Mouse (Mus musculus) liver, embryonic 13.5 days (tissue): Measurements from ENCODE around the gene Jhy. TPM values are rescaled to one million over a fixed set of nuclear protein-coding genes. Genes with fewer than 3 reads are reported as not detected.

Experiments used
- ATAC-seq: fragments of 200-750 bp; cut with Nextera tagmentation; 2 replicates; pipeline ENCODE4 v1.8.0; 2017; ENCODE audit warnings: low read depth, mild to moderate bottlenecking, moderate number of reproducible peaks, moderate library complexity
- DNase-seq: peaks from one replicate; pipeline ENCODE4 v3.0.0; 2022
- H3K27ac ChIP-seq: fragments of 300-500 bp; sonication (generic); 2 replicates; pipeline ENCODE4 v1.5.1; 2015; ENCODE audit warnings: moderate library complexity, mild to moderate bottlenecking, inconsistent platforms
- H3K27me3 ChIP-seq: fragments of 300-500 bp; sonication (generic); 2 replicates; pipeline ENCODE4 v1.6.1; 2015; ENCODE audit warnings: mild to moderate bottlenecking, inconsistent platforms
- H3K36me3 ChIP-seq: fragments of 300-500 bp; sonication (generic); 2 replicates; pipeline ENCODE4 v1.6.1; 2015; ENCODE audit warnings: mild to moderate bottlenecking, inconsistent platforms
- H3K4me1 ChIP-seq: fragments of 300-500 bp; sonication (generic); replicated peaks from 2 replicates; pipeline ENCODE4 v1.6.1; 2015; ENCODE audit warnings: inconsistent platforms
- H3K4me2 ChIP-seq: fragments of 300-500 bp; sonication (generic); 2 replicates; pipeline ENCODE4 v1.6.1; 2015; ENCODE audit warnings: inconsistent platforms, mild to moderate bottlenecking, moderate library complexity
- H3K4me3 ChIP-seq: fragments of 300-500 bp; sonication (generic); replicated peaks from 2 replicates; pipeline ENCODE4 v1.5.1; 2015; ENCODE audit warnings: mild to moderate bottlenecking, inconsistent platforms
- H3K9ac ChIP-seq: fragments of 300-500 bp; sonication (generic); 2 replicates; pipeline ENCODE4 v1.6.1; 2015; ENCODE audit warnings: mild to moderate bottlenecking, inconsistent platforms
- H3K9me3 ChIP-seq: fragments of 300-500 bp; sonication (generic); replicated peaks from 2 replicates; pipeline ENCODE4 v1.6.1; 2016; ENCODE audit warnings: inconsistent platforms
- WGBS: fragments of 180-500 bp; shearing (Covaris S2); methylation state at CpG from one replicate; pipeline ENCODE4 v1.1.7; 2015; ENCODE audit not compliant: insufficient replicate concordance; 5-methylcytosine and 5-hydroxymethylcytosine counted together
- polyA plus RNA-seq: library from polyadenylated mRNA; unstranded; fragments of >200 nt; fragmentation: Nextera tagmentation; extraction: Ambion mirVana; gene quantifications from 2 replicates; pipeline ENCODE4 v1.2.1, GENCODE M21; 2015

Jhy gene
- polyA plus RNA-seq, 1 experiment from 2014 or later = not detected

GRCm38 (mm10) chr9:40917871-40918613 is 45.9 kb downstream of the Jhy start:
- no peak overlapping the region for H3K9ac ChIP-seq
- WGBS = 50% methylated on average over 12 of the region's 12 CpGs
- H3K4me3 ChIP-seq = no peak overlapping the region
- DNase-seq (no peak), ATAC-seq (no peak)
- H3K4me2 ChIP-seq = no peak overlapping the region
- H3K27me3 ChIP-seq = no peaks in the 10 kb centered on the region
- no peak overlapping the region for H3K27ac ChIP-seq
- no peaks in the 10 kb centered on the region for H3K36me3 ChIP-seq
- H3K4me1 ChIP-seq = no peaks in the 10 kb centered on the region
- H3K9me3 ChIP-seq = no peaks in the 10 kb centered on the region

- ATAC-seq = no peak
- 60% methylated on average over 7 of the region's 7 CpGs for WGBS
- no peaks in the 10 kb centered on the region for H3K4me1 ChIP-seq
These were observed 55.0 kb downstream of the Jhy start for GRCm38 (mm10) chr9:40908915-40909314.

GRCm38 (mm10) chr9:40908411-40908810 is 55.5 kb downstream of the Jhy start:
- WGBS = 70% methylated on average over 8 of the region's 8 CpGs
- DNase-seq (no peak), ATAC-seq (no peak)
- H3K4me3 ChIP-seq = no peak overlapping the region
- H3K27ac ChIP-seq = no peak overlapping the region
- H3K36me3 ChIP-seq = no peaks in the 10 kb centered on the region
- no peak overlapping the region for H3K9ac ChIP-seq
- H3K4me1 ChIP-seq = no peaks in the 10 kb centered on the region
- no peaks in the 10 kb centered on the region for H3K9me3 ChIP-seq
- H3K27me3 ChIP-seq = no peaks in the 10 kb centered on the region; the same call in 1 of the 2 replicates
- no peak overlapping the region for H3K4me2 ChIP-seq

More at GRCm38 (mm10) chr9:40908915-40909314, 55.0 kb downstream of the Jhy start:
- Histone ChIP-seq H3K27me3 (no peaks in the 10 kb centered on the region; the same call in 1 of the 2 replicates), H3K4me2 (no peak overlapping the region), H3K9me3 (no peaks in the 10 kb centered on the region), H3K27ac (no peak overlapping the region), H3K4me3 (no peak overlapping the region), H3K9ac (no peak overlapping the region), H3K36me3 (no peaks in the 10 kb centered on the region)
- DNase-seq = no peak

- Histone ChIP-seq H3K4me2 (no peak overlapping the region), H3K9me3 (no peaks in the 10 kb centered on the region), H3K4me1 (no peaks in the 10 kb centered on the region), H3K27ac (no peak overlapping the region), H3K9ac (no peak overlapping the region), H3K36me3 (no peaks in the 10 kb centered on the region), H3K27me3 (no peaks in the 10 kb centered on the region; the same call in 1 of the 2 replicates), H3K4me3 (no peak overlapping the region)
- ATAC-seq (no peak), DNase-seq (no peak)
- WGBS = 42% methylated on average over 8 of the region's 8 CpGs
These were observed 56.5 kb downstream of the Jhy start for GRCm38 (mm10) chr9:40907413-40907812.

- Histone ChIP-seq H3K4me3 (no peak overlapping the region), H3K4me2 (no peak overlapping the region), H3K27me3 (0 out of 2 replicates have a peak, but pooled peaks cover 7% of the 10 kb centered on the region), H3K9me3 (no peaks in the 10 kb centered on the region), H3K27ac (no peak overlapping the region), H3K4me1 (no peaks in the 10 kb centered on the region), H3K9ac (no peak overlapping the region), H3K36me3 (no peaks in the 10 kb centered on the region)
- no peak for ATAC-seq
- 65% methylated on average over 6 of the region's 6 CpGs for WGBS
- DNase-seq = no peak
These were observed 71.5 kb downstream of the Jhy start for GRCm38 (mm10) chr9:40892456-40892855.

- peaks cover 15% of the 10 kb centered on the region; the same call in 1 of the 2 replicates for H3K27me3 ChIP-seq
- DNase-seq (no peak), ATAC-seq (no peak)
- no peaks in the 10 kb centered on the region for H3K9me3 ChIP-seq
- H3K4me2 ChIP-seq = no peak overlapping the region
- H3K4me1 ChIP-seq = no peaks in the 10 kb centered on the region
- H3K27ac ChIP-seq = no peak overlapping the region
- H3K9ac ChIP-seq = no peak overlapping the region
- no peak overlapping the region for H3K4me3 ChIP-seq
- no peaks in the 10 kb centered on the region for H3K36me3 ChIP-seq
- WGBS = 46% methylated on average over 12 of the region's 12 CpGs
These were observed 74.5 kb downstream of the Jhy start for GRCm38 (mm10) chr9:40889389-40889788.

GRCm38 (mm10) chr9:40885669-40886068 is 78.2 kb downstream of the Jhy start:
- H3K9ac ChIP-seq = no peak overlapping the region
- H3K27me3 ChIP-seq = peaks cover 41% of the 10 kb centered on the region
- no peak overlapping the region for H3K4me2 ChIP-seq
- H3K9me3 ChIP-seq = no peaks in the 10 kb centered on the region
- H3K27ac ChIP-seq = no peak overlapping the region
- 45% methylated on average over 10 of the region's 10 CpGs for WGBS
- no peaks in the 10 kb centered on the region for H3K36me3 ChIP-seq
- no peaks in the 10 kb centered on the region for H3K4me1 ChIP-seq
- no peak overlapping the region for H3K4me3 ChIP-seq
- ATAC-seq (no peak), DNase-seq (no peak)

- Histone ChIP-seq H3K9me3 (no peaks in the 10 kb centered on the region), H3K4me2 (no peak overlapping the region)
- ATAC-seq = no peak
These were observed 84.9 kb downstream of the Jhy start for GRCm38 (mm10) chr9:40878998-40879397.

GRCm38 (mm10) chr9:40878291-40878945 is 85.5 kb downstream of the Jhy start:
- ATAC-seq = no peak
- Histone ChIP-seq H3K4me3 (no peak overlapping the region), H3K27me3 (peaks cover 98% of the 10 kb centered on the region), H3K27ac (no peak overlapping the region), H3K9ac (no peak overlapping the region), H3K4me1 (no peaks in the 10 kb centered on the region), H3K4me2 (no peak overlapping the region), H3K9me3 (no peaks in the 10 kb centered on the region), H3K36me3 (no peaks in the 10 kb centered on the region)
- 3% methylated on average over 32 of the region's 32 CpGs for WGBS
- no peak for DNase-seq

More at GRCm38 (mm10) chr9:40878998-40879397, 84.9 kb downstream of the Jhy start:
- H3K27ac ChIP-seq = no peak overlapping the region
- 2% methylated on average over 14 of the region's 14 CpGs for WGBS
- no peak for DNase-seq
- no peak overlapping the region for H3K9ac ChIP-seq
- H3K4me3 ChIP-seq = no peak overlapping the region
- H3K4me1 ChIP-seq = no peaks in the 10 kb centered on the region
- H3K36me3 ChIP-seq = no peaks in the 10 kb centered on the region
- H3K27me3 ChIP-seq = peaks cover 93% of the 10 kb centered on the region

GRCm38 (mm10) chr9:40877881-40878235 is 86.1 kb downstream of the Jhy start:
- H3K4me2 ChIP-seq = 0 out of 2 replicates have a peak overlapping the region, but pooled peaks have one; percentile 21
- H3K9me3 ChIP-seq = no peaks in the 10 kb centered on the region
- peaks cover 99% of the 10 kb centered on the region for H3K27me3 ChIP-seq
- no peak for DNase-seq
- no peak for ATAC-seq
- WGBS = 2% methylated on average over 29 of the region's 29 CpGs
- H3K36me3 ChIP-seq = no peaks in the 10 kb centered on the region
- no peak overlapping the region for H3K27ac ChIP-seq
- H3K4me1 ChIP-seq = no peaks in the 10 kb centered on the region
- H3K9ac ChIP-seq = no peak overlapping the region
- peak overlapping the region; percentile 29 for H3K4me3 ChIP-seq

- Histone ChIP-seq H3K4me3 (peak overlapping the region; percentile 29), H3K36me3 (no peaks in the 10 kb centered on the region), H3K9ac (no peak overlapping the region), H3K27ac (no peak overlapping the region), H3K27me3 (peaks cover 100% of the 10 kb centered on the region), H3K4me1 (no peaks in the 10 kb centered on the region), H3K4me2 (peak overlapping the region; percentile 21; the same call in 1 of the 2 replicates), H3K9me3 (no peaks in the 10 kb centered on the region)
- 2% methylated on average over 42 of the region's 42 CpGs for WGBS
- ATAC-seq (no peak), DNase-seq (no peak)
These were observed 86.6 kb downstream of the Jhy start for GRCm38 (mm10) chr9:40877146-40877880.
